Mouse (Mus musculus) left cerebral cortex, adult 8-10 months (tissue): Measurements from ENCODE around the gene Zfp423. TPM values are rescaled to one million over a fixed set of nuclear protein-coding genes. Genes with fewer than 3 reads are reported as not detected.

Experiments used
- DNase-seq, 2 experiments: peaks; one replicate each; pipeline ENCODE4 v3.0.0; 2022; ENCODE audit warnings: low spot score in 2 of 2
- total RNA-seq, 4 experiments: library from RNA; stranded (reverse); gene quantifications; 2 replicates each; pipeline ENCODE4 v1.2.4; 2022

The Zfp423 gene
- total RNA-seq, 4 experiments from 2014 or later: 30.7 to 35.6 (median 33.9) TPM

DNA sequence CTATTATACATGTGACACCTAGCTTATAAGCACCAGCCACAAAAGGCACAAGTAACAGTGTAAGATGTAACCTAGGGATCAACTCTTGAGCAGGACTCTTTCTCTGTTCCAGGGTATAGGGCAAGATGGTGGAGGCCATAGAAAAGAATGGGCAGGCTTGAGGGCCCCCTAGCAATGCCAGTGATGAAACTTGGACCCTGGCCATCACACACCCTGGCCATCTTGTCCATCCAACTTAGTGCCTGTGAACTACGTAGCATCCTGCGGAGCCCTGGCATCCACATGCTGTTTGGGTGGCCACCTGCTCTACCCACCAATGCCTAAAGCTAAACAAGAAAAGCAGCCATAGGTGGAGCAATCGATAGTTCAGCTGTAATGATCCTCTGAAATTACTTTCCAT lies 254.6 kb downstream of the Zfp423 start:
- no peak for DNase-seq

DNA sequence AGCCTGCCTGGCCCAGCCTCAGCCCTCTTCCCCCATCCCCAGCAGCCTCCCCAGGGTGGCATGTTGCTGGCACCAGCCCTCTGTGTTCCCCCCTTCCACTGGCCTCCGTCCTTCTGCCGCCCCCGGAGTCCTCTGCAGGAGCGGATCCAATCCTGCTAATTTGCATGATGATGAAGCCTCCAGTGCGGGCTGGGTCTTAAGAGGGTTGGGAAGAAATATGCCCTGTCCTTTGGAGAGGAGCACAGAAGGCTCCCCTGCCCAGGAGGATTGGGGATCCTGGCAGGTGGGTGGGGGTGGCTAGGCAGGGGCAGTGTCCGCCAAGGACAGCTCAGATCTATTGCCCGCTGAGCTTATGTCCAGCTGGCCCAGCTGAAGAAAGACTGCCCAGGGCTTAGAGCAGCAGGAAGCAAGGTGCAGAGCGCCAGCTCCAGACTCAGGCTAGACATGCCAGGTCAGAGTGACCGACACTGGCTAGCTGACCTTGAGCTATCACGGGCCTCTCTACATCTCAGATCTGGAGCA lies 256.5 kb downstream of the Zfp423 start:
- DNase-seq: no peak

DNA sequence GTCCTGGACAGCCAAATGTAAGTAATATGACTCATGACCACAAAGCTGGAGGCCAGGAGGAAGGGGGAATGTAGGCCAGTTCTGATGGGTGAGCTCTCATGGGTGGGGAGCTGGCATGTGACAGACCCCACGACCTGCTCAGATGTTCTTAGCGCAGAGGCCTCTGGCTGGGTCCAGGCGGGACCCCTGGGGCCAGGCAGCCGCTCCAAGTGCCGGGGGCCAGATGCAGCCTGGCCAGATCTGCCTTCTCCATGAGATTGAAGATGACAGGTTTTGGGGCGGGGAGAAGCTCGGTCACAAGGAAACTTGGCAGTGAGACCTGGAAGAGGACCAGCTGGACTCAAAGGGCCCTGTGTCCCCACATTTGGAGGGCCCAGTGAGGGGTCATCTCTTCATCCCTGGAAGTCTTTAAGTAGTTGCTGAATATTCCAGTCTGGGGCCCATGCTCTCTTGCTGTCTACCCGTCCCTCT lies 257.3 kb downstream of the Zfp423 start:
- no peak for DNase-seq

DNA sequence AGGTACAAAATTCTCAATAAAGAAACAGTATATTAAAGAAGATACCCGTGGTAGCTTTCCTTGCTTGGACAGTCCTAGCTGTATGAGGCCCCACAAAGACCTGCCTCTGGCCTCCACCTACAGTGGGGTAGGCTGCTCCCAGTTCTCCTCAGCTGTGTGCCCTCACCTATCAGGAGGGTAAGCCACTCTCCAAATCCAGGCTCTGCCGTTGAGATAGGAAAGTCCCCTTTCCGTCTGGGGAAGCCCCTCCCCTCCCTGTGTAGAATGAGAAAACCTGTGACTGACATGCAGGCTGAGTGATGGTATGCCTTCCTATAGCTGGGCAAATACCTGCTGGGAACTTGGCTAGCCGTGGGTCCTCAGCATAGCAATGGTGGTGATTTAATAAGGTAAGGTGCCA lies 257.8 kb downstream of the Zfp423 start:
- DNase-seq: no peak

DNA sequence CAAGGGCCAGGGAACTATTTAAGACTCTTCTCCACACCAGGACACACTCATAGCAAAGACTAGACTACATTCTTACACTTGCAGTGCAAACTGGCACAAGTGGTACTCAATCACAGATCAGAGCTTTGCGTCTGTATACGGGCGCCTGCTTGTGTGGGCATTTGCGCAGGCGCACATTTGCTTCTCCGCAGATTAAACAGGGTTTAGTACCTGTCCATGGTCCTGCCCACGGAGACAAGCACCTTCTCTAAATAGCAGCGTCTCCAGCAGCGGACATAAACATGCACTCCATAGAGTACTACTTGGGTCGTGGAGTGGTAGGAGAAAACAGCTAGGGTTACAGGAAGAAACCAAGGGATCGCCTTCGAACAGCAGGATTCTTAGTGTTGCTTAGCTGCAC lies 259.1 kb downstream of the Zfp423 start:
- DNase-seq: no peak

DNA sequence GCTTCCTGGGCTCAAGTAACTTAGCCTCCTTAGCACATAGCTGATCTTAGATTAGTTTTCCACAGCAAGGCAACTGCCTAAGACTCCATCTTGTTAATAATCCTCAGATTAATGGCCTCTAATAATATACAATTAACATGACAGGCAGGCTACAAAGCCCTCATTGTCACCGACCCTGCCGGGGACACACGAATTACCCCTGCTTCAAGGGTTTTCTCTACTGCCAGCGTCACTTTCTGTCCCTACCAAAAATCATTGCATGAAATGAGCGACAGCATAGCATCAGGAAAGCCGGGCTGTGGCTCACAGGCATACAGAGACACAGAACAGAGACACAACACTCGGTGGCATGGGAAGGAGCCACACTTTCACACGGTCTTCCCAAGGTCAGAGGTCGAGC lies 262.3 kb downstream of the Zfp423 start:
- DNase-seq: no peak

DNA sequence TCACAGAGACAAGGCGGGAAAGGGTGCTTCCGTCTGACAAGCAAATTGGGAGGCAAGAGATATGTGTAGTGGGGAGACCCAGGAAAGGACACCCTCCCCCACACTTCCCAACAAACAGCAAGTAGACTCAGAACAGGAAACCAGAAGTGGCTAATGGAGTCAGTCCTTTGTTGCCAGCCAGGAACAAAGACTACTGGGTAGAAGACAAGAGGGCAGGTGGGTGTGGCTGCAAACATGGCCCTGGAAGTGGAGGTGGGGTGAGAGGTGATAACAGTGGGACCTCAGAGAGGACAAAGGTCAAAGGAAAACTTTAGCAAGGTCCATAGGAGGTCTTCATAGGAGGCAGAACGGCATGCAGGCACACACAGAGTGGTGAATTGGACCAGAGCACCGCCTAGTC lies 265.7 kb downstream of the Zfp423 start:
- DNase-seq: no peak

DNA sequence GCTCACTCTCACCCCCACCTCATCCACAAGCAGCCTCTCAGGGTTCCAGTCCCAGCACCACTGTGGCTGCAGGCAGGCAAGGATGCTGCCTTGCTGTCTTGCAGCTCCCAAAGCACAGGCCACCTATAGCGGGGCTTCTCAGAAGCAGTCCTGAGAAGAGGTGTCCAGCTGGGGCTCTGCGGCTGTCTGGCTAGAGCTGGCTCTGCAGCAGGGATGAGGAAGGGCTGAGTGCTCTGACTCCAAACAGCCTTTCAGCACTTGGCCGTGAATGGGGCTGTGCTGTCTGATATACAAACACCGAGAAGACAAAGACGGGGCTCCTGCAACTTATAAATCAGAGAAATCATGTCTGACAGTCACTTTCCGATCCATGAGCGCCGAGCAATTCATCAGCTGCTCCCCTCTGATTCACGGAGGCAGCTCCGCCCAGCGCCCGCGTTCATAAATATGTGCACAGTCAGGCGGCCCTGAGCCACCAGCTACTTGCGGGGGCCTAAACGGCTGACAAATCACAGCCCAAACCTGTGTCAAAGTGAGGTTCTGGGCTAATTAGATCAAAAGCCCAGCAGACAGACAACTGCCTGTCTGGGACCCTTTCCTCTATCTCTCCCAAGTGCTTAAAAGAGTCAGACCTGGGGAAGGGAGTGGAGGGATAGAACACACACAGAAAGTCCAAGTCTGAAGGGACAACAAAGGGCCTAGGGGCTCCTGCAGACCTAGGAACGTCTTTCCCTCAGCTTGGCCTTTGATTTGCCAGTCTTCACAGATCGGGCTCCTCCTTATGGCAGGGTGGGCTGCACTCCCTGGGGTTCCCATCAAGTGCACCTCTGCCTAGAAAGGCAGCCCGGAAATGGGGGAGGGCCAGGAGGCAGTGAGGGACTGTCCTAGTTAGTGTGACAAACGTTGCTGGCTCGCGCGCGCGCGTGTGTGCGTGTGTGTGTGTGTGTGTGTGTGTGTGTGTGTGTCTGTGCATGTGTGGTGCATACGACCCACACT lies 269.0 kb downstream of the Zfp423 start:
- no peak for DNase-seq

DNA sequence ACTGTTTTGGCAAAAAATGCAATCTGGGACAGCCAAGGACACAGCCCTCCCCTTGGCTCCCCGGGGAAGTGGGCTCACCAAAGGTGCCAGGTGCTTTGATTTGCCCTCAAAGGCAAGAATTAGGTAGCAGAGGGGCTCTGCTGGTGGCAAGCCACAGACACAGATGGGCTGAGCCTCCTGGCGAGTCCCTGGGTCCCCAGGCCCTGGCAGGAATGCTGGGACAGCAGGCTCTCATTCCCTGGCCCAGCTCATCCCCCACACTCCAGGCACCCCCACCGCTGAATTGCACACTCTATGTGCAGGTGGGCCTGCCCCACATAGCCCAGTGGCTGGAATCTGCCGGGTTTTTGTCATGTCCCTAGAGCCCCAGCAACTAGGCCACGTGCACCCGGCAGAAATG lies 270.2 kb downstream of the Zfp423 start:
- DNase-seq: no peak

DNA sequence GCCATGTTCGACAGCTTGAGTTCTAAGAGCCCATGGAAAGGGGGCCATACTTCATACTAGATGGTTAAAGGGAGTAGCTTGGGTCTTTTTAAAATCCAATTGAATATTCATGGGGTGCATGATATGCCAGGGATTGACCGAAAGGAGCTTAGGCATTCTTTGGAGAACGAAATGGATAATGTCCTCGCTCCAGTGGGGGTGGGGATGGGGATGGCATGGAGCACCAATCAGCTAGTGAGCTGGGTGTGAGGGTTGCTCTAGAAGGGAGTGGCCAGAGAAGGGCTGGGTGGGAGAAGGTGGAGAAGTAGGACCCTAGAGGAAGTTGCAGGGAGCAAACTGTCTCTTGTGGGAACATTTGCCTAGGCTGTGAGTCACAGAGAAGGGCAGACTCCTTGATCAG lies 271.0 kb downstream of the Zfp423 start:
- DNase-seq: no peak

DNA sequence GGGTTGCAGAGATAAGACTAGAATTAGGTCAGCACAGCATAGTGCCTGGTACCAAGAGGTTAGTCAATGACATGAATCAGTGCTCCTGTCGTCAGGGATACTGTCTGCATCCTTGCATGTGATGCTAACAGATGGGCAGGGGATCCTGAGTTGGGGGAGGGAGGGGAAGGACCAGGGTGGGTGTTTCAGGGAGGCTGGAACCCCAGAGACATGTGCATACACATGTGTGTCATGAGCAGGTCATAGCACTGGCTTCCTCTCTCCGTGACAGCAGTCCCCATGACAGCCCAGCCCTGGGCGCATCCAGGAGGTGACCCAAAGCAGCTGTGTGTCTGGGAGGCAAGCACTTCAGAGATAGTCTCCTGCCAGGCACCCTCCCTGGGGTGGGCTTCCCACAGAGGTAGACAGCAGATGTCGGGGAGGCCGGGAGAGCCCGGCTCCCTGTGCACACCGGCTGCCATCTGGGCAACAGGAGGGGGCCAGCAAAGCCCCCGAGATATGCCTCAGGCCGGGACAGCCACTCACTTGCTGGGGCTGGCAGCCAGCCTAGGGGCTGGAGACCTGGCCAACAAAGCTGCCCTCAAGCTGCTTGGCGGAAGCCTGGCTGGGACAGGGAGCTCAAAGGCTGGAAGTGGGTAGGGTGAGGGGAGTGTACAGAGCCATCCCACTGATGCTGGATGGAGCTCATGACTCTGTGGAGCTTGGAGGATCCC lies 272.3 kb downstream of the Zfp423 start:
- DNase-seq: no peak

DNA sequence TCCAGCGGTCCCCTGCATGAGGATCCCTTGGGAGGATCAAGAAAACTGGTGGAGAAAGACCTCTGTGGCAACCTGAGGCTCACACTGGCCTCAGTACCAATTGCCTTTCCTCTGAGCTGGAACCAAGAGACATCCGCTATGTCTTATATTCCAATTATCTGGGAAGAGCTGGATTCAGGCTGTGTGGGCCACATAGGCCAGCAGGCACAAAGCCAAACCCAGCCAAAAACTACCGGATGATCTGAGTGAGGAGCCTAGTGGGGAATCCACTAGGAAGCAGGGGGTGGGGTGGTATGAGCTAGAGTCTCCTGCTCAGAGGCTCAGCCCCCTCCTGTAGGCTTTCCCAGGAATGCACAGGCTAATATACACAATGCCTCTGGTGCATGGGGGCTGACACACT lies 273.4 kb downstream of the Zfp423 start:
- DNase-seq: no peak

DNA sequence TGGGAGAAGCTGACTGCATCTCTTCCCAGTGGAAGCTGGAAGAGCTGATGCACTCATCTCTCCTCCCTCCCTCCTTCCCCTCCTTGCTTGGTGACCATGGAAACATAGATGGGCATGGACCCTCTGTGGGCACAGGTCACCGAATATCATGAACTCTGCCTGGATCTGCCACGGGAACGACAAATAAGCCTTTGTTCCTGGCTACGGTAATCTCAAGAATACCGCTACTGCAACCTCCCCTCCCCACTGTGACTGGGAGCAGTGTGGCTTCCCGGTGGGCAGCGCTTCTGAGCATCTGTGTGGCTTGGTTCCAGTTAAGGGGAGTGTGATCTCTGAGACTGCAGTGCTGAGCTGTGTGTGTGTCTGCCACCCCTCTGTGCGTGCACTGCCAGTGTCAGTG lies 274.0 kb downstream of the Zfp423 start:
- no peak for DNase-seq

DNA sequence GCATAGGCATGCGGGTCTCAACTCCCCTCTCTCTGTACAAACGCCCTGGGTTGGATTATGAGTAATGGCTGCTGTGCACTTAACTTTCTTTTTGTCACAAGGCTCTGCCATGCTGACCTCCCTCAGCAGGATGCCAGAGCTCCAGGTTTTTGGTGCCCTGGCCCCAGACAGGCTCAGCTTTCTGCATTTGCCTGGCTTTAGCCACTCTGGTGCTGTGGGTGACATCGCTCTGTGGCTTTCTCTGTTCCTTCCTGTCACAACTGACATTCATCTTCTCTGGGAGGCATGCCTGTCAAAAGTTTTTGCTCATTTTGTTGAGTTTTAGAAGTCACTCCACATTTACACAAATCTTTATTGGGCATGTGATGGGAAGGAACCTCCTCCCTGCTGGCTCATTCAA lies 277.3 kb downstream of the Zfp423 start:
- no peak for DNase-seq

DNA sequence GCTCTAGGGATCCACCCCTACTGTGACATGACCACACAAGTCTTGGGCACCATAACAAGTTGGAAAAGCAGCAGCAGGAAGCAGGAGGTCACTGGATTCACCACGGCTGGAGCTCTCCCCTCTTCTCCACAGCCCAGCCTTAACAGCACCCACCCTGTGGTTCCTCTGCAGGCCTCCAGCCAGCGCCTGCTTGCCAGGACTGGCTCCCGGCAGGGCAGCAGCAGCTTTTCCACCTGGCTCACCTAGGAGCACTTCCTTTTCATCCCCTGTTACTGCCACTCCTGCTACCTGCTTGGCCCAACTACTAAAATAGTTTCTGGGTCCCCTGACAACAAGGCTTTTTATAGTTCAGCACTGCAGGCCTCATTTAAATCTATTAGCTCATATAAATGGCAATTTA lies 279.4 kb downstream of the Zfp423 start:
- no peak for DNase-seq

DNA sequence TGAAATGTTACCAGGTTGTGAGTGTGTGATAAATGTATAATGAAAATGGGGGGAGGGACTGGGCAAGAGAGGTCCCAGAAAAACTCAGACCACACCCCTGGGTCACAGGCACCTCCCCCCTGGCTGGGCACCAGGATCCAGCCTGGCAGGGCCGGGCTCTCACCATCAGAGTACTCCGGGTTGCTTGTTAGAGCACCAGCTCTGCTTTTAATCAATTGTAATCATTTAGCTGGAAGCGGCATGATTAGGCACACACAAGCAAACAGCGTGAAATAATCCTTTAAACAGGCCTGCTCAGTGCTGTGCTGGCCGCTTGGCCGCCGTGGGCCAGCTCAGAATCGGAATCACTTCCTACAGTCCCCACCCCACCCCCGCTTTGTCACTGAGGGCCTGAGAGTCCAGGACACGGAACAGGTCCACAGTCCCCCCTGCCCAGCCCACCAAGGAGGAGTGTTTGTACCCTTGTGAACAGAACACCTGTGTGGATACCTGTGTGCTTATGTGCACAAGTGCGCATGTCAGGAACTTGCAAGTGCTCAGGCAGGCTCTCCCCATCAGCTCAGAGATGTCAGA lies 279.9 kb downstream of the Zfp423 start:
- no peak for DNase-seq

DNA sequence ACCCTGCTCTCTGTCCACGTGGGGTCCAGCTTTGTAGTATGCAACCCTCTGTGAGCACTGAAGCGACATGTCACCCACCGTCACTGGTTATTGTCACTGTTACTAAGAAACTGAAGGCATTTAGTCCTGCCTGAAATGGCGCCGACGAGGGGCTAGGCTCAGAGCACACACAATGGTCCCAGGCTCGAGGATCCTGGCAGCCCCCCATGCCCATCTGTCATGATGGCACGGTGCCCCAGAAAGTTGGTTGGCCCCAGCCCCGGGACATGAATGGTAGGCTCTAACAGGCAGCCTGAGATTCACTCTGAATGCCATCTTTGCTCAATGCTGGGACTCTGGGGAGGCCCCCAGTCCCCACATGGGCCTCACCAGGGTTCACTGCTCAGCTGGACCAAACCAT lies 284.0 kb downstream of the Zfp423 start:
- DNase-seq: no peak

DNA sequence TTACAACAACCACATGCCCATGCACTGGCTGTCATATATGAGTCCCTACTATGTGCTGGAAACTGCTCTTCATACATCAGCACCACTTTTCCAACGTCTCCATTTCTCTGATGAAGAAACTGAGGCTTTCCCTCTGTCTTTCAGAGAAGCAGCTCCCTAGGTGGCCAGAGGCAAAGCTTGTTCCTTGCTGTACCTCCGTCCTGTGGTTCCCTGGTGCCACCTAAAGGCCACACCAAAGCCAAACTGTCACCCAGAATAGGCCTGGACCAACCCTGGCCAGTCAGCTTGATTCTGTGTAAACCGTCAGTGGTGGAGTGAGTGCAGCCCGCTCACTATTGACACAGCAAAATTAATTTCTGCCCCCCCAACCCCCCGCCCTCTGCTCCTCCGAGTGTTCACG lies 285.2 kb downstream of the Zfp423 start:
- DNase-seq: no peak

DNA sequence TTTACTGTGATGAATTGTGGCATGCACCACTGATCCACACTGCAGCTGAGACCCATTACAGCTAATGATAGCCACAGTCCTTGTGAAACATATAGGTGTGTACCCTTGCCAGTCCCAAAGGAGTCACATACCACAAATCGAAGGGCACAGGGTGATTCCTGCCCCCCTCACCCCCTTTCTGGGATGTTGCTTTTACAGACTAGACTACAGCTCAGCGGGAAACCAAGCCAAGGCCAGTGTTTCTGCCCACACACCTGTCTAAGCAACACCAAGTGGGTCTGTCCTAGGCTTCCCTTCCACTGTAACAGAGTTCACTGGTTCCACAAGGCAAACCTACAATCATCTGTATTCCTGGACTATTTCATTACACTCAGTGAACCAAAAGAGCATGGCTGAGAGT lies 287.2 kb downstream of the Zfp423 start:
- DNase-seq: no peak

DNA sequence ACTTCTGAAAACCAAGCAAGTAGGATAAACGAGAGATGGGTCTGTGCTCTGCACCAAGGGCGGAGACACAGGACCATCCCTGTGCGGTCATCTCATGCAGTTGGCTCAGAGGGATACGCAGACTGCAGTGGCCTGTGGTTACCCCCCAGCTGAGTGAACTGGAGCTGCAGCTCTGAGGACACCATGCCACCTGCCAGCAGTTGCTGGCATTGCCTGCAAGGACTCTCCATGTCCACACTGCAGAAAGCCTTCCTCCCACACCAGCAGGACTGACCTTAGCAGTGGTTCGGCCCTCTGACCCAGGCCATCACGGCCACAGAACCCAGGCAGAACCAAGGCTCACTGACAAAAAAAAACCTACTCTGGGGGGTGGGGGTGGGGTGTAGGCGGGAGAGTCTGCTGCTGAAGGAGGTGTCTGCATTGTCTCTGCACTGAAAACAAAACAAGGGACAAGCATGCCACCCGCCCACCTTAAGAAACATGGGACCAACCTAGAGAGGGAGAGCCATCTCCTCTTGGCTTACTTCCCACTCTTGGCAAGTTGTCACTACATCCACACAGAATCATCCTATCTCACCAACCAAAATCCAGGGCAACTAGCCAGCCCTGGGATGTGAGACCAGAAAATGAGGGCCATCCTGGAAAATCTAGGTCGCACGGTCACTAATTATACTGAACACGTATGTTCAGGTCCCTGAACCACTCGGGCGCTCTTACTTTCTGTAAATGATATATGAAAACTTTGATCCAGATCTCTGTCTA lies 288.0 kb downstream of the Zfp423 start:
- no peak for DNase-seq

DNA sequence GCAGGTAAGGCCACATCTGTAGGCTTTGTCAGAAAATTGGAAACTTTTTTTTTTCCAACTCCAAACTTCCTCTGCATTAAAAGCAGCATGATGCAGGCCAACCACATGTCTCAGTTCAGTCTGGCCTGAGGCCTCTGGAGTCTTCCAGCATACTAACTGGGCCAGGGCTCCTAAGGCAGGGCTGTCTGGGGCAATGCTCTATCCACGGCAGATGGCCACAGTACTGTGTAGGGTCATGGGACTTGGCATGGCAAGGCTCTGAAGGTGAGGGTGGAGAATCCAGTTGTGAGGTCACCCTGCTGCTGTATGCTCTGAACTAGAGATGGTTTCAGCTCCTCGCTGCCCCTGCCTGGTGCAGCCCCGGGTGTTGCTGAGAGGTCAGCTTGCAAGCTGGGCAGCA lies 289.2 kb downstream of the Zfp423 start:
- DNase-seq: no peak
